Mouse (Mus musculus) kidney, embryonic 14.5 days (tissue): ENCODE results near the gene Wdr5. TPM values are rescaled to one million over a fixed set of nuclear protein-coding genes. Genes with fewer than 3 reads are reported as not detected.
"Not testable (repeated sequence)": the region's sequence is repeated elsewhere in the genome, so short reads cannot be mapped to it uniquely, and the experiment has no call there.

Source experiments
- ATAC-seq: fragments of 200-750 bp; cut with Nextera tagmentation; 2 replicates; pipeline ENCODE4 v1.8.0; 2017; ENCODE audit warnings: moderate number of reproducible peaks, mild to moderate bottlenecking, moderate TSS enrichment, moderate library complexity; ENCODE audit not compliant: low FRiP score, low TSS enrichment
- H3K27ac ChIP-seq: fragments of 300-500 bp; sonication (generic); 2 replicates; pipeline ENCODE4 v1.5.1; 2014; ENCODE audit warnings: low read depth, mild to moderate bottlenecking, low read length, moderate library complexity, mixed read lengths
- H3K27me3 ChIP-seq: fragments of 300-500 bp; sonication (generic); 2 replicates; pipeline ENCODE4 v1.6.1; 2014; ENCODE audit warnings: mild to moderate bottlenecking, low read length; ENCODE audit not compliant: control insufficient read depth, insufficient read depth
- H3K36me3 ChIP-seq: fragments of 300-500 bp; sonication (generic); 2 replicates; pipeline ENCODE4 v1.6.1; 2014; ENCODE audit warnings: low read length, mixed read lengths; ENCODE audit not compliant: control insufficient read depth, insufficient read depth
- H3K4me1 ChIP-seq: fragments of 300-500 bp; sonication (generic); 2 replicates; pipeline ENCODE4 v1.6.1; 2014; ENCODE audit warnings: low read length, mixed read lengths; ENCODE audit not compliant: control insufficient read depth, insufficient read depth
- H3K4me2 ChIP-seq: fragments of 300-500 bp; sonication (generic); replicated peaks from 2 replicates; pipeline ENCODE4 v1.6.1; 2014; ENCODE audit warnings: low read depth, mild to moderate bottlenecking, low read length
- H3K4me3 ChIP-seq: fragments of 300-500 bp; sonication (generic); 2 replicates; pipeline ENCODE4 v1.5.1; 2014; ENCODE audit warnings: mild to moderate bottlenecking, low read length
- H3K9ac ChIP-seq: fragments of 300-500 bp; sonication (generic); 2 replicates; pipeline ENCODE4 v1.6.1; 2014; ENCODE audit warnings: low read depth, mild to moderate bottlenecking, low read length, moderate library complexity
- H3K9me3 ChIP-seq: fragments of 300-500 bp; sonication (generic); 2 replicates; pipeline ENCODE4 v1.6.1; 2016; ENCODE audit warnings: low read length; ENCODE audit not compliant: control insufficient read depth
- WGBS: fragments of 180-500 bp; shearing (Covaris S2); extraction: QIAGEN DNeasy Blood & Tissue Kit; methylation state at CpG from one replicate; pipeline ENCODE4 v1.1.7; 2014; 5-methylcytosine and 5-hydroxymethylcytosine counted together
- polyA plus RNA-seq: library from polyadenylated mRNA; unstranded; fragments of >200 nt; fragmentation: Nextera tagmentation; extraction: Ambion mirVana; gene quantifications from 2 replicates; pipeline ENCODE4 v1.2.1, GENCODE M21; 2014

The Wdr5 gene
- polyA plus RNA-seq, 1 experiment from 2014 or later, result 73.5 TPM

GRCm38 (mm10) chr2:27490939-27491338 is 24.0 kb upstream of the Wdr5 start:
- Histone ChIP-seq H3K9ac (no peak overlapping the region), H3K4me1 (no peaks in the 10 kb centered on the region), H3K9me3 (peaks cover 5% of the 10 kb centered on the region; the same call in 1 of the 2 replicates), H3K27me3 (no peaks in the 10 kb centered on the region), H3K27ac (no peak overlapping the region), H3K4me2 (no peak overlapping the region), H3K4me3 (no peak overlapping the region), H3K36me3 (no peaks in the 10 kb centered on the region)
- no peak for ATAC-seq
- 86% methylated on average over 2 of the region's 2 CpGs for WGBS

DNA sequence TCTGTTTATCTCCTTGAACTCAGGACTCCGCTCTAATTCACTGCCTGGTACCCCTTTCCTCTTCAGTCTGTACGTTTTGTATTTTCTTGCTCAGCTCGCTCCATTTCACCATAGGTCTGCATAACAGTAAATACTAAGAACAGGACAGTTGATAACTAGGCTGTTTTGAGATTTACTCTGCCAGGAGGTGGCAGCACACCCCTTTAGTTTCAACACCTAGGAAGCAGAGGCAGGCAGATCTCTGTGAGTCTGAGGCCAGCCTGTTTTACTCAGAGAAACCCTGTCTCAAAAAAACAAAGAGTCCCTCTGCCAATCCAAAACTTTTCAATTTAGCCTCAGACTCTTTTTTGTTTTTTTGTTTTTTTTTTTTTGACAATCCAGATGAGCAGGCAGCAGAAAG is 21.0 kb upstream of the Wdr5 start:
- Histone ChIP-seq H3K4me1 (no peaks in the 10 kb centered on the region), H3K36me3 (no peaks in the 10 kb centered on the region), H3K27ac (no peak overlapping the region), H3K9ac (no peak overlapping the region), H3K4me2 (no peak overlapping the region), H3K9me3 (peaks cover 5% of the 10 kb centered on the region), H3K4me3 (no peak overlapping the region), H3K27me3 (no peaks in the 10 kb centered on the region)
- ATAC-seq, result no peak
- 98% methylated on average over 3 of the region's 3 CpGs for WGBS

GRCm38 (mm10) chr2:27496391-27497028 is 18.4 kb upstream of the Wdr5 start:
- ATAC-seq, result no peak
- 56% methylated on average over 23 of the region's 23 CpGs for WGBS
- no peaks in the 10 kb centered on the region for H3K27me3 ChIP-seq
- peak overlapping the region; percentile 30; the same call in 1 of the 2 replicates for H3K4me2 ChIP-seq
- peak overlapping the region; percentile 6 for H3K4me3 ChIP-seq
- H3K9ac ChIP-seq, result no peak overlapping the region
- H3K36me3 ChIP-seq, result no peaks in the 10 kb centered on the region
- H3K9me3 ChIP-seq, result peaks cover 5% of the 10 kb centered on the region
- peak overlapping the region; percentile 30; the same call in 1 of the 2 replicates for H3K27ac ChIP-seq
- H3K4me1 ChIP-seq, result no peaks in the 10 kb centered on the region

GRCm38 (mm10) chr2:27504113-27504885 is 10.7 kb upstream of the Wdr5 start:
- Histone ChIP-seq H3K4me2 (no peak overlapping the region), H3K9me3 (no peaks in the 10 kb centered on the region), H3K4me3 (no peak overlapping the region), H3K27me3 (no peaks in the 10 kb centered on the region), H3K36me3 (no peaks in the 10 kb centered on the region), H3K4me1 (peaks cover 15% of the 10 kb centered on the region), H3K27ac (peak overlapping the region; percentile 42; the same call in 1 of the 2 replicates), H3K9ac (0 out of 2 replicates have a peak overlapping the region, but pooled peaks have one; percentile 18)
- WGBS, result 48% methylated on average over 7 of the region's 7 CpGs
- peak; percentile 60 for ATAC-seq

- H3K27ac ChIP-seq, result peak overlapping the region; percentile 9; the same call in 1 of the 2 replicates
- no peaks in the 10 kb centered on the region for H3K9me3 ChIP-seq
- WGBS, result 11% methylated on average over 6 of the region's 6 CpGs
- H3K9ac ChIP-seq, result no peak overlapping the region
- no peaks in the 10 kb centered on the region for H3K27me3 ChIP-seq
- H3K4me1 ChIP-seq, result peaks cover 15% of the 10 kb centered on the region
- no peak overlapping the region for H3K4me2 ChIP-seq
- peak; percentile 81 for ATAC-seq
- no peak overlapping the region for H3K4me3 ChIP-seq
- no peaks in the 10 kb centered on the region for H3K36me3 ChIP-seq
Observed at GRCm38 (mm10) chr2:27505539-27505938, 9.4 kb upstream of the Wdr5 start.

- not testable (repeated sequence) for H3K27me3 ChIP-seq, ATAC-seq, H3K27ac ChIP-seq, H3K4me2 ChIP-seq, H3K36me3 ChIP-seq, H3K9me3 ChIP-seq, H3K9ac ChIP-seq, H3K4me3 ChIP-seq
- WGBS, result 86% methylated on average over 4 of the region's 4 CpGs
- H3K4me1 ChIP-seq, result peaks cover 15% of the 10 kb centered on the region
Observed at GRCm38 (mm10) chr2:27506658-27507057, 8.3 kb upstream of the Wdr5 start.

DNA sequence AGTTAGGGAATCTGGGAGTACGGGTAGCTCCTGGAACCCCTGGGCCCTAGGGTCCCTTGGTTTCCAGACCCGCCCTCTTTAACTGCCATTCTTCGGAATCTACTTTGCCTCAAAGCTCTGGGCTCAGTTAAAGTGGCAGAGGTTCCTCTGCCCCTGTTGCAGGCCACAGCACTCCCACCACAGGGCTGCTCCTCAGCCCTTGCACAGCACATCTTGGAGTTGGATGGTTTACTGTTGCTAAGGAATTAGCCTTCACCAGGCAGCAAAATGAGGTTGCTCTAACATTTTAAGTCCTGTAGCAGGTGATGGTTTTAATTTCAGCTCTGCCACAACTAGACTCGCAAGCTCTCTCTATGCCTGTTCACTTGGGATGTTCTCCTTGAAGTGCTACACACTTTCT is 7.4 kb upstream of the Wdr5 start, which contains the start of gene Brd3:
Gene Brd3, minus strand, starts transcription at position 101 of the 400 bp plus-strand sequence.
- 62% methylated on average over 4 of the region's 4 CpGs for WGBS
- Histone ChIP-seq H3K4me1 (peaks cover 15% of the 10 kb centered on the region), H3K27me3 (no peaks in the 10 kb centered on the region), H3K9ac (no peak within 1 kb of the TSS), H3K36me3 (no peaks in the 10 kb centered on the region), H3K4me2 (no peak within 1 kb of the TSS), H3K9me3 (no peaks in the 10 kb centered on the region), H3K4me3 (no peak within 1 kb of the TSS), H3K27ac (no peak within 1 kb of the TSS)
- ATAC-seq, result no peak

DNA sequence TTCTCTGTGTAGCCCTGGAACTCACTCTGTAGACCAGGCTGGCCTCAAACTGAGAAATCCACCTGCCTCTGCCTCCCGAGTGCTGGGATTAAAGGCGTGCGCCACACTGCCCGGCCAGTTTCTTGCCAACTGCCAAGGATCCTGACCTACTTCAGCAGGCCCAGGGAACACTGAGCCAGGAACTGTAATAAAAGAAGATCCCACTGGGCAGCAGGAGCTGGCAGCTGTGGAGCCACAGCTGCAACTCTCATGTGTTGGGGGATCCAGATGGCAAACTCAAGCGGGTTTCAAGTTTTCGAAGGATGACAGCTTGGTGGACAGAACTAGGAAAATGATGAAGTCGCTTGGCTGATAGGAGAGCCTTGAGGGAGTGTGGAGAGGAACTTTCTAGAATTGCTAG is 4.3 kb upstream of the Wdr5 start:
- peaks cover 8% of the 10 kb centered on the region for H3K4me1 ChIP-seq
- no peak overlapping the region for H3K4me3 ChIP-seq
- no peak for ATAC-seq
- H3K9ac ChIP-seq, result no peak overlapping the region
- H3K9me3 ChIP-seq, result no peaks in the 10 kb centered on the region
- no peaks in the 10 kb centered on the region for H3K27me3 ChIP-seq
- WGBS, result 95% methylated on average over 7 of the region's 7 CpGs
- H3K36me3 ChIP-seq, result no peaks in the 10 kb centered on the region
- H3K27ac ChIP-seq, result no peak overlapping the region
- H3K4me2 ChIP-seq, result no peak overlapping the region

DNA sequence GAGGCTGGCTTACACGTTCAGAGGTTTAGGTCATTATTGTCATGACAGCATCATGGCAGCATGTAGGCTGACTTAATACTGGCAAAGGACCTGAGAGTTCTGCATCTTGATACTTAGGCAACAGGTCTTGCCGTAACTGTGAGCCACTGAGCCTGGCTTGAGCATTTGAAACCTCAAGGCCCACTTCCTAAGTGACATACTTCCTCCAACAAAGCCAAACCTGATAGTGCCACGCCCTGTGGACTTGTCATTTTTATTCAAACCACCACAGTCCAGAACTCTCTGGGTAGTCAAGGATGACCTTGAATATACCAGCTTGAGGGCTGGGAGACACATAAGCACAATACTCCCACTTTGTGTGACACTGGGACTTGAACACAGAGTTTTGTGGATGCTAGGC is 2.0 kb upstream of the Wdr5 start:
- no peak for ATAC-seq
- H3K36me3 ChIP-seq, result no peaks in the 10 kb centered on the region
- H3K4me2 ChIP-seq, result no peak overlapping the region
- no peaks in the 10 kb centered on the region for H3K27me3 ChIP-seq
- H3K4me3 ChIP-seq, result no peak overlapping the region
- WGBS, result 91% methylated on average over 3 of the region's 3 CpGs
- no peak overlapping the region for H3K9ac ChIP-seq
- no peak overlapping the region for H3K27ac ChIP-seq
- no peaks in the 10 kb centered on the region for H3K9me3 ChIP-seq
- peaks cover 21% of the 10 kb centered on the region for H3K4me1 ChIP-seq
